Mouse (Mus musculus) lung, embryonic 15.5 days (tissue): ENCODE measurements around the gene Tmem201. TPM values are rescaled to one million over a fixed set of nuclear protein-coding genes. Genes with fewer than 3 reads are reported as not detected.
A peak's percentile ranks its signal among the peaks of the same experiment; 100 is the strongest.

ENCODE experiments used
- ATAC-seq: fragments of 200-750 bp; cut with Nextera tagmentation; 2 replicates; pipeline ENCODE4 v1.8.0; 2017; ENCODE audit warnings: moderate number of reproducible peaks, borderline replicate concordance; ENCODE audit not compliant: low FRiP score, low TSS enrichment; ENCODE audit errors: extremely low read depth
- H3K27ac ChIP-seq: fragments of 300-500 bp; sonication (generic); 2 replicates; pipeline ENCODE4 v1.5.1; 2015; ENCODE audit warnings: moderate library complexity, mild to moderate bottlenecking, inconsistent platforms
- H3K27me3 ChIP-seq: fragments of 300-500 bp; sonication (generic); 2 replicates; pipeline ENCODE4 v1.6.1; 2015; ENCODE audit warnings: inconsistent platforms
- H3K36me3 ChIP-seq: fragments of 300-500 bp; sonication (generic); 2 replicates; pipeline ENCODE4 v1.6.1; 2015; ENCODE audit warnings: inconsistent platforms
- H3K4me1 ChIP-seq: fragments of 300-500 bp; sonication (generic); 2 replicates; pipeline ENCODE4 v1.6.1; 2015; ENCODE audit warnings: inconsistent platforms
- H3K4me2 ChIP-seq: fragments of 300-500 bp; sonication (generic); 2 replicates; pipeline ENCODE4 v1.6.1; 2015; ENCODE audit warnings: inconsistent platforms, mild to moderate bottlenecking, moderate library complexity
- H3K4me3 ChIP-seq: fragments of 300-500 bp; sonication (generic); 2 replicates; pipeline ENCODE4 v1.5.1; 2015; ENCODE audit warnings: mild to moderate bottlenecking, inconsistent platforms
- H3K9ac ChIP-seq: fragments of 300-500 bp; sonication (generic); 2 replicates; pipeline ENCODE4 v1.6.1; 2015; ENCODE audit warnings: inconsistent platforms
- H3K9me3 ChIP-seq: fragments of 300-500 bp; sonication (generic); 2 replicates; pipeline ENCODE4 v1.6.1; 2016; ENCODE audit warnings: inconsistent platforms
- WGBS: fragments of 180-500 bp; shearing (Covaris S2); methylation state at CpG from one replicate; pipeline ENCODE4 v1.1.7; 2015; 5-methylcytosine and 5-hydroxymethylcytosine counted together
- polyA plus RNA-seq: library from polyadenylated mRNA; unstranded; fragments of >200 nt; fragmentation: Nextera tagmentation; extraction: Ambion mirVana; gene quantifications from 2 replicates; pipeline ENCODE4 v1.2.1, GENCODE M21; 2015

The Tmem201 gene
- 31.6 TPM in 2 replicates for polyA plus RNA-seq

- ATAC-seq: peak; percentile 90
- under 1% methylated on average over 91 of the region's 97 CpGs for WGBS
- peak within 1 kb of the TSS; percentile 83 for H3K9ac ChIP-seq
- peak within 1 kb of the TSS; percentile 89 for H3K4me2 ChIP-seq
- no peaks in the 10 kb centered on the region for H3K36me3 ChIP-seq
- peaks cover 50% of the 10 kb centered on the region for H3K4me1 ChIP-seq
- no peaks in the 10 kb centered on the region for H3K27me3 ChIP-seq
- peak within 1 kb of the TSS; percentile 87 for H3K27ac ChIP-seq
- no peaks in the 10 kb centered on the region for H3K9me3 ChIP-seq
- peak within 1 kb of the TSS; percentile 94 for H3K4me3 ChIP-seq
Observed at GRCm38 (mm10) chr4:149737383-149738324, at the start of gene Tmem201. Gene Tmem201 (minus strand): TSS chr4:149738044.

- no peaks in the 10 kb centered on the region for H3K9me3 ChIP-seq
- no peak overlapping the region for H3K4me2 ChIP-seq
- no peak overlapping the region for H3K4me3 ChIP-seq
- peaks cover 20% of the 10 kb centered on the region for H3K4me1 ChIP-seq
- 73% methylated on average over 5 of the region's 5 CpGs for WGBS
- no peaks in the 10 kb centered on the region for H3K27me3 ChIP-seq
- H3K36me3 ChIP-seq: no peaks in the 10 kb centered on the region
- ATAC-seq: no peak
- H3K9ac ChIP-seq: no peak overlapping the region
- H3K27ac ChIP-seq: no peak overlapping the region
Observed at GRCm38 (mm10) chr4:149784901-149785300, 47.1 kb upstream of the Tmem201 start.

- H3K9ac ChIP-seq: no peak overlapping the region
- H3K4me1 ChIP-seq: peaks cover 20% of the 10 kb centered on the region
Observed at GRCm38 (mm10) chr4:149784371-149784770, 46.5 kb upstream of the Tmem201 start.

GRCm38 (mm10) chr4:149782975-149783374 is 45.1 kb upstream of the Tmem201 start:
- no peak for ATAC-seq
- no peaks in the 10 kb centered on the region for H3K27me3 ChIP-seq
- peaks cover 18% of the 10 kb centered on the region for H3K4me1 ChIP-seq
- H3K9me3 ChIP-seq: no peaks in the 10 kb centered on the region
- H3K4me2 ChIP-seq: no peak overlapping the region
- no peak overlapping the region for H3K9ac ChIP-seq
- peak overlapping the region; percentile 22; the same call in 1 of the 2 replicates for H3K27ac ChIP-seq
- no peaks in the 10 kb centered on the region for H3K36me3 ChIP-seq
- H3K4me3 ChIP-seq: no peak overlapping the region
- 51% methylated on average over 8 of the region's 8 CpGs for WGBS

More at GRCm38 (mm10) chr4:149784371-149784770, 46.5 kb upstream of the Tmem201 start:
- no peaks in the 10 kb centered on the region for H3K27me3 ChIP-seq
- no peak overlapping the region for H3K4me3 ChIP-seq
- no peak for ATAC-seq
- no peak overlapping the region for H3K27ac ChIP-seq
- no peaks in the 10 kb centered on the region for H3K36me3 ChIP-seq
- 75% methylated on average over 9 of the region's 9 CpGs for WGBS
- no peaks in the 10 kb centered on the region for H3K9me3 ChIP-seq
- H3K4me2 ChIP-seq: no peak overlapping the region

GRCm38 (mm10) chr4:149780565-149781356 is 42.9 kb upstream of the Tmem201 start:
- 33% methylated on average over 13 of the region's 13 CpGs for WGBS
- no peaks in the 10 kb centered on the region for H3K36me3 ChIP-seq
- H3K4me1 ChIP-seq: peaks cover 23% of the 10 kb centered on the region
- H3K9ac ChIP-seq: no peak overlapping the region
- no peaks in the 10 kb centered on the region for H3K9me3 ChIP-seq
- H3K4me3 ChIP-seq: no peak overlapping the region
- ATAC-seq: no peak
- no peaks in the 10 kb centered on the region for H3K27me3 ChIP-seq
- H3K27ac ChIP-seq: no peak overlapping the region
- H3K4me2 ChIP-seq: no peak overlapping the region

- Histone ChIP-seq H3K36me3 (no peaks in the 10 kb centered on the region), H3K9ac (no peak overlapping the region), H3K9me3 (no peaks in the 10 kb centered on the region), H3K4me2 (no peak overlapping the region), H3K4me1 (peaks cover 29% of the 10 kb centered on the region), H3K27me3 (no peaks in the 10 kb centered on the region), H3K27ac (no peak overlapping the region), H3K4me3 (no peak overlapping the region)
- ATAC-seq: no peak; the same call in 1 of the 2 replicates
- WGBS: 61% methylated on average over 9 of the region's 9 CpGs
Observed at GRCm38 (mm10) chr4:149779966-149780365, 42.1 kb upstream of the Tmem201 start.

- no peak overlapping the region for H3K9ac ChIP-seq
- ATAC-seq: no peak
- peaks cover 43% of the 10 kb centered on the region for H3K4me1 ChIP-seq
- H3K36me3 ChIP-seq: no peaks in the 10 kb centered on the region
- no peaks in the 10 kb centered on the region for H3K27me3 ChIP-seq
- no peak overlapping the region for H3K4me3 ChIP-seq
- H3K27ac ChIP-seq: no peak overlapping the region
- H3K4me2 ChIP-seq: no peak overlapping the region
- H3K9me3 ChIP-seq: no peaks in the 10 kb centered on the region
- 69% methylated on average over 9 of the region's 9 CpGs for WGBS
Observed at GRCm38 (mm10) chr4:149777126-149777525, 39.3 kb upstream of the Tmem201 start.

GRCm38 (mm10) chr4:149775760-149776362 is 38.0 kb upstream of the Tmem201 start:
- H3K4me3 ChIP-seq: no peak overlapping the region
- H3K4me2 ChIP-seq: peak overlapping the region; percentile 16; the same call in 1 of the 2 replicates
- H3K36me3 ChIP-seq: no peaks in the 10 kb centered on the region
- 0 out of 2 replicates have a peak overlapping the region, but pooled peaks have one; percentile 25 for H3K27ac ChIP-seq
- H3K27me3 ChIP-seq: no peaks in the 10 kb centered on the region
- H3K9ac ChIP-seq: no peak overlapping the region; the same call in 1 of the 2 replicates
- H3K9me3 ChIP-seq: no peaks in the 10 kb centered on the region
- H3K4me1 ChIP-seq: peaks cover 40% of the 10 kb centered on the region
- WGBS: 14% methylated on average over 8 of the region's 8 CpGs
- ATAC-seq: no peak

- Histone ChIP-seq H3K4me2 (no peak overlapping the region), H3K27ac (no peak overlapping the region), H3K4me1 (peaks cover 35% of the 10 kb centered on the region), H3K36me3 (no peaks in the 10 kb centered on the region), H3K9ac (no peak overlapping the region), H3K27me3 (no peaks in the 10 kb centered on the region), H3K9me3 (no peaks in the 10 kb centered on the region), H3K4me3 (no peak overlapping the region)
- no peak for ATAC-seq
- 42% methylated on average over 7 of the region's 7 CpGs for WGBS
Observed at GRCm38 (mm10) chr4:149775330-149775729, 37.5 kb upstream of the Tmem201 start.

GRCm38 (mm10) chr4:149774094-149774470 is 36.2 kb upstream of the Tmem201 start, which contains the start of gene Slc25a33:
Gene Slc25a33 (minus strand): TSS chr4:149774277.
- Histone ChIP-seq H3K4me3 (peak within 1 kb of the TSS; percentile 72), H3K9me3 (no peaks in the 10 kb centered on the region), H3K9ac (peak within 1 kb of the TSS; percentile 71), H3K36me3 (no peaks in the 10 kb centered on the region), H3K4me2 (peak within 1 kb of the TSS; percentile 100), H3K27me3 (no peaks in the 10 kb centered on the region), H3K27ac (0 out of 2 replicates have a peak within 1 kb of the TSS, but pooled peaks have one; percentile 34), H3K4me1 (peaks cover 25% of the 10 kb centered on the region)
- 0% methylated on average over 48 of the region's 51 CpGs for WGBS
- ATAC-seq: peak; percentile 98

- no peaks in the 10 kb centered on the region for H3K9me3 ChIP-seq
- 0% methylated on average over 59 of the region's 65 CpGs for WGBS
- peak overlapping the region; percentile 71 for H3K9ac ChIP-seq
- no peaks in the 10 kb centered on the region for H3K27me3 ChIP-seq
- H3K27ac ChIP-seq: 0 out of 2 replicates have a peak overlapping the region, but pooled peaks have one; percentile 34
- H3K4me3 ChIP-seq: peak overlapping the region; percentile 72
- H3K4me1 ChIP-seq: peaks cover 25% of the 10 kb centered on the region
- H3K4me2 ChIP-seq: peak overlapping the region; percentile 100
- no peaks in the 10 kb centered on the region for H3K36me3 ChIP-seq
- peak; percentile 33 for ATAC-seq
Observed at GRCm38 (mm10) chr4:149773408-149774093, 35.7 kb upstream of the Tmem201 start.
